Mouse (Mus musculus) embryonic fibroblast, embryonic 13.5 days (primary cell): Measurements from ENCODE around the gene Hist1h2bh.
A peak's percentile ranks its signal among the peaks of the same experiment; 100 is the strongest.
"Not testable (repeated sequence)": the region's sequence is repeated elsewhere in the genome, so short reads cannot be mapped to it uniquely, and the experiment has no call there.

ENCODE experiments used
- CTCF ChIP-seq: IDR thresholded peaks from 2 replicates; pipeline ENCODE4 v1.5.1; 2011; ENCODE audit warnings: mild to moderate bottlenecking, control low read depth, low read length, moderate library complexity, borderline replicate concordance; ENCODE audit not compliant: insufficient read depth
- POLR2A ChIP-seq: IDR thresholded peaks from 2 replicates; pipeline ENCODE4 v1.6.1; 2011; ENCODE audit warnings: low read depth, mild to moderate bottlenecking, control low read depth, low read length, moderate library complexity

DNA sequence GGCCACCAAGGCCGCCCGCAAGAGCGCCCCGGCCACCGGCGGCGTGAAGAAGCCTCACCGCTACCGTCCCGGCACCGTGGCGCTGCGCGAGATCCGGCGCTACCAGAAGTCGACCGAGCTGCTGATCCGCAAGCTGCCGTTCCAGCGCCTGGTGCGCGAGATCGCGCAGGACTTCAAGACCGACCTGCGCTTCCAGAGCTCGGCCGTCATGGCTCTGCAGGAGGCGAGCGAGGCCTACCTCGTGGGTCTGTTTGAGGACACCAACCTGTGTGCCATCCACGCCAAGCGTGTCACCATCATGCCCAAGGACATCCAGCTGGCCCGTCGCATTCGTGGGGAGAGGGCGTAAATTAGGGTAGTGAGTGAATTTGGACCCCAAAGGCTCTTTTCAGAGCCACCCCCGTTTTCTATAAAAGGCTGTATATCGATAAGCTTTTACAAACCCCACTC, 32.7 kb upstream of the Hist1h2bh start:
- not testable (repeated sequence) for TF ChIP-seq CTCF
- TF ChIP-seq POLR2A: peak; percentile 81
